Mouse (Mus musculus): ENCODE data around the gene Gpr142.

GRCm38 (mm10) chr11:114852311-114853173, 53.8 kb downstream of the Gpr142 start:
- TF ChIP-seq CTCF (conservative IDR thresholded peaks at IDR 0.05; ENCODE audit: low read length) (no peak), POU5F1 (IDR thresholded peaks at IDR 0.05; ENCODE audit: borderline replicate concordance, low read length) (no peak), NANOG (IDR thresholded peaks at IDR 0.05; ENCODE audit: borderline replicate concordance, low read length) (no peak)

Data from E14TG2a.4 (cell line).